Mouse (Mus musculus): ENCODE results near the gene Nxph4.

GRCm38 (mm10) chr10:127581291-127581690 is 46.9 kb upstream of the Nxph4 start:
- TF ChIP-seq CTCF (IDR thresholded peaks at IDR 0.05; ENCODE audit: low read depth): no peak
- no peak for TF ChIP-seq EP300 (IDR thresholded peaks at IDR 0.05; ENCODE audit: low read depth)
